Mouse (Mus musculus): Measurements from ENCODE around the gene Atp6v1g1. TPM values are rescaled to one million over a fixed set of nuclear protein-coding genes. Genes with fewer than 3 reads are reported as not detected.
A peak's percentile ranks its signal among the peaks of the same experiment; 100 is the strongest.

The Atp6v1g1 gene
- polyA plus RNA-seq (2012; rRNA removed) = 37.2 and 39.9 TPM in 2 replicates

DNA sequence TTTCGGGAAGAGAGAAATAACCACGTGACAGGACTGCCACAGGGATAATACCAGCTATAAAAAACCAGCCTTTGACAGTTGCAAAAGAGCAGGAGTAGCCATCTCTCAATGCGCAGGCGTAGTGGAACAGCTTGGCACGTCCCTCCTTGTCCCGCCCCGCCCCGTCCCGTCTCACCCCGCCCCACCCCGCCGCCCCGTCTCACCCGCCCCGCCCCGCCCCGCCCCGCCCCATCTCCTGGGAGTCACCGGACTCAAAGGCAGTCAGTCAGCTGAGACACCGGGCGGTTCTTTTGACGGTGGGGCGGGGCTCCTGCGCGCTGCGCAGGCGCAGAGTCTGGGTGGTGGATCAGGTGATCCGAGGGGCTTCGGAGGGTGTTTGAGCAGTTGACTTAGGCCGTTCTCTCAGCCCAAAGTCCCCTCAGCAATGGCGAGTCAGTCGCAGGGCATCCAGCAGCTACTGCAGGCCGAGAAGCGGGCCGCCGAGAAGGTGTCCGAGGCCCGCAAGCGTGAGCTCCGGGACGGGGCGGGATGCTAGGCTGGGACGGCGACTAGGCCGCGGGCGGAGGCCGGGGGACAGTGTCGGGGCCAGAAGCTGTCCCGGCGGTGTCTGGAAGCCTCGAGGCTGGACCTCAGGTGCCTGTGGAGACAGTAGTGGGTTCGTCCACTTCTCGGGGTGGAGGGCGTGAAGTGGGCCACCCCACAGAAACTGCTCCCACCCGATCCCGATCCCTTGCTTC lies at the start of gene Atp6v1g1:
Gene Atp6v1g1, plus strand, starts transcription at position 279 of the 737 bp plus-strand sequence.
- WGBS = 2% methylated on average over 56 of the region's 57 CpGs
- peak; percentile 83 for DNase-seq (ENCODE audit: low read depth, low spot score)

DNA sequence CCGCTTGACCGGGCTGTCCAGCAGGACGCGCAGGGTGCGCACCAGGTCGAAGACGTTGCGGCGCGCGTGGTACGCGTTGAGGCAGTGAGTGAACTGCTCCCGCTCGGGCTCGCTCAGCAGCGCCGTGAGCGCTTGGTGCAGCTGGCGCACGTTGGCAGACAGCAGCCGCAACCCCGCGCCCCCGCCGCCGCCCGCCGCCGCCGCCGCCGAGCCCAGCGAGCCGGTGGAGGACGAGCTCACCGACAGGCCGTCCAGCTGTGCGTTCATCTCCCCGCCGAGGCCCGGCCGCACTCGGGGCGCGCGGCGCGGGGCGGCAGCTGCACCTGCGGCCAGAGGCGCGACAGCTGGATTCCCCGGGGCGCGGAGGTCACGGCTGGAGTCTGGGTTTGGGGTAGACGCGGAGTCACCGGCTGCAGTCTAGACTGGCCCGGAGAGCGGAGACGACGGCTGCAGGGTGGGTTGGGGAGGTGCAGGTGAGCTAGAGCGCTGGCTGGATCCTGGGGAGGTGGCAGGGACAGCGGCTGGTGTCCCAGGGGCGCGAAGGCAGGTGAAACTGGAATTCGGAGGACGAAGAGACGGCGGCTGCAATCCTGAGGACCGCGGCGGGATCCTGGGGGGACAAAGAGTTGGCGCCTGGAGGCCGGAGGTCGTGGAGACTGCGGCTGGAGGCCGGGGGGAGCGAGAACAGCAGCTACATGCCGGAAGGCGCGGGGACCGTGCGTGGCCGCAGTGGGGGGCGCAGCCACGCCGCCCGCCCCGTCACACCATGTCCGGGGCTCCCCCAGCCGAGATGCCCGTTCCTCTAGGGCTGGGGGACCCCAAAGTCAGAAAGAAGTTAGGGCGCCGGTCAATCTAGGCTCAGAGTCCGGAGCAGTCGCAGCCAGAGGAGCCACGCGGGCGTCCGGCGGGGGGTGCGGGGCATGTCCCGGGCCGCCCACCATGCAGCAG lies 49.3 kb upstream of the Atp6v1g1 start:
- WGBS = under 1% methylated on average over 103 of the region's 107 CpGs
- no peak for DNase-seq (ENCODE audit: low read depth, low spot score)

GRCm38 (mm10) chr4:63495915-63496278 lies 48.7 kb upstream of the Atp6v1g1 start, which contains the start of gene Whrn:
TSS of gene Whrn (minus strand) at chr4:63495991.
- under 1% methylated on average over 34 of the region's 34 CpGs for WGBS
- DNase-seq (ENCODE audit: low read depth, low spot score) = no peak

- no peak for DNase-seq (ENCODE audit: low read depth, low spot score)
- 9% methylated on average over 6 of the region's 6 CpGs for WGBS
Measured at GRCm38 (mm10) chr4:63496312-63496711, 48.3 kb upstream of the Atp6v1g1 start.

- 48% methylated on average over 3 of the region's 3 CpGs for WGBS
Measured at GRCm38 (mm10) chr4:63498346-63498745, 46.2 kb upstream of the Atp6v1g1 start.

DNA sequence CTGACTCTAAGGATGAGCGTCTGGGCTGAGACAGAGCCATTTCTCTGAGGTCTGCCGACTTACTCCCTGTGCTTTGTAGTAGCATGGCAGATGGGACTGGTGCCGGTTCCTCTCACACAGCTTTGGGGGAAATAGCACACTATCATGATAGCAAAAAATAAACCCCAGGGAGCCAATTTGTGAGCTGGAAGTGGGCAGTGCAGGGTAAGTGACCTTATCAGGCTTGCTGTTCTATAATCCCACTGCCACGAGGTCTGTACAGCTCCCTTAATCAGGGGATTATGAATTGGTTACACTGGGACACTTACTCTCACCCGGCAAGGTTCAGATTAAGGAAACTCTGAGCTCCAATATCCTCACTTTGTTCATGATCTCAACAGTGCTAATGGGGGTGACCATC lies 43.5 kb upstream of the Atp6v1g1 start:
- DNase-seq (ENCODE audit: low read depth, low spot score) = no peak
- 71% methylated on average over 5 of the region's 5 CpGs for WGBS

More at GRCm38 (mm10) chr4:63498346-63498745, 46.2 kb upstream of the Atp6v1g1 start:
- no peak for DNase-seq (ENCODE audit: low read depth, low spot score)

DNA sequence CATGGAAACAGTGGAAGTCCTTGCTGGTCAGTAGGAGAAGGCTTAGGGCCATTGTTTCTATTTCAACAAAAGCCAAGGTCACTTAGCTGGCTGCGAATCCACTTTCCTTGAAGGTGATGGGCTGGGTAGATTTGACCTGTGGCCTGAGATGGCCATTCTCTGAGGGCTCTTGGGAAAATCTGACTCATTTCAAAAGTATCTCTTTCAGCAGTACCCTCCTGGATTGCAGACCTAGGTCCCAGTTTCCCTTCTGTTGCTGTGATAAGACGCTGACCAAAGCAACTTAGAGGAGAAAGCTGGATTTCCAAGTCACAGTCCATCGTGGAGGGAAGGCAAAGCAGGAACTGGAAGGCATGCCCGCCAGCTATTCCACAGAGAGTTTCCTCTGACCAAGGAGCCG lies 40.6 kb upstream of the Atp6v1g1 start:
- no peak for DNase-seq (ENCODE audit: low read depth, low spot score)
- 67% methylated on average over 5 of the region's 5 CpGs for WGBS

DNA sequence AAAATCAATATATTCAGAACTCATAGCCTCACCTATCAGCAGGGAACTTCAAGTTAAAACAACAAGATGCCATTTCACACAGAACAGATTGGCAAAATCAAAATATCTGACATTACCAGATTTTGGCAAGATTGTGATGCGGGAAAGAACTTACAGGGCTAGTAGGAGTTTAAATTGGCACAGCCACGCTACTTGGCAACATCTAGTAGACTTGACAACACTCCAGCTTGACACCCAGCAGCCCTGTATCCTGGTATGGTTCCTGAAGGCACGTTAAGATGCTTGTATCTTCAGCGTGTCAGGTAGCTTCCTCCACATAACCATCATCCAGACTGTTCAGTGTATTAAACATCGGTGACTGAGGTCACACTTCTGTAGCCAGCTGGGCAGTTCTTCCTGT lies 37.1 kb upstream of the Atp6v1g1 start:
- DNase-seq (ENCODE audit: low read depth, low spot score) = no peak
- WGBS = 73% methylated on average over 5 of the region's 5 CpGs

DNA sequence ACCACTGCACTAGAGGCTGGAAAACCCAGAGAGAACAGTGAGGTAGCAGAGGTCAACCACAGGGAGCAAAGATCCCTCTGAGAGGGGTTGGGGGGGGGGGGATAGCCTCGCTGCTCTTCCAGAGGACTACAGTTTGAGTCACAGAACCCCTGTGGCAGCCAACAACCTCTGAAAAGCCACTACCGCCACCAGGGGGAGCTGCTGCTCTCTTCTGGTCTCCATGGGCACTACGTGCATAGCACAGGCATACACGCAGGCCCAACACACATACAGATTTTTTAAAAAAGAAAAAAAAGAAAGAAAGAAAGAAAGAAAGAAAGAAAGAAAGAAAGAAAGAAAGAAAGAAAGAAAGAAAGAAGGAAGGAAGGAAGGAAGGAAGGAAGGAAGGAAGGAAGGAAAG lies 36.3 kb upstream of the Atp6v1g1 start:
- WGBS = 17% methylated on average over 4 of the region's 4 CpGs
- DNase-seq (ENCODE audit: low read depth, low spot score) = peak; percentile 61

DNA sequence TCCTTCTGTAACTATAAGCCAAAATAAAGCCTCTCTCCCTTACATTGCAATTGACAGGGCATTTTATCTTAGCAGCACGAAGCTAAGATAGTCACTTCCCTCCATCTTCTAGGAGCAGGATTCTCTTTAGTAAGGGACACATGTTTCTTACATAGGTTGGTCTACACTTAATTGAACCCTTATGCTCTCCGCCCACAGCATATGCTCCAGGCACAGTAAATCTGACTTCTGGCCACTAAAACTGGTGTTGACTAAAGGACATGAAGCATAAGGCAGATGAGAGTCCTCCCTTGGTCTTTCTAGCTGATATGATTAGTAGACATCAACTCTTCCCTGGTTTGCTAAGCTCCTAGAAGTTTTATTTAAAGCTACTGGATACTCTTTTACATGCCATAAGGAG lies 31.7 kb upstream of the Atp6v1g1 start:
- no peak for DNase-seq (ENCODE audit: low read depth, low spot score)
- WGBS = 89% methylated on average over 2 of the region's 2 CpGs

- 39% methylated on average over 4 of the region's 4 CpGs for WGBS
- no peak for DNase-seq (ENCODE audit: low read depth, low spot score)
Measured at GRCm38 (mm10) chr4:63514454-63514984, 30.1 kb upstream of the Atp6v1g1 start.

DNA sequence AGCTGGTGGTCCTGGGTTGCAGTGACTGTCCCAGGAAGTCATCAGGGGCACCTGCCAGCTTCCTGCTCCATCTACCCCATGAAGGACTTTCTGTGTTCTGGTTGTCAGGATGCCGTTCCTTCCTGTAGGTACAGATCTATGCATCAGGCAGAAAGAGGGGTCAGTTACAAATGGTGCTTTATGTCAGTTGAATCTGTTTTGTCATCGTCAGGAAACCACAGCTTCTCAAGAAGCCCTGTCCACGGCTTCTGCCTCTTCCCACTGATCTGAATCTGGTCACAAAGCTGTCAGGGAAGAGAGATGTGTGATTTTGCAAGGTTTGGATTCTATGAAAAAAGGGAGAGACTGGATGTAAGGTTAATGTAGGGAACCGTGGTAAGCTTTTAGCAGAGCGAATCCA lies 29.6 kb upstream of the Atp6v1g1 start:
- WGBS = 83% methylated on average over 5 of the region's 5 CpGs
- no peak for DNase-seq (ENCODE audit: low read depth, low spot score)

DNA sequence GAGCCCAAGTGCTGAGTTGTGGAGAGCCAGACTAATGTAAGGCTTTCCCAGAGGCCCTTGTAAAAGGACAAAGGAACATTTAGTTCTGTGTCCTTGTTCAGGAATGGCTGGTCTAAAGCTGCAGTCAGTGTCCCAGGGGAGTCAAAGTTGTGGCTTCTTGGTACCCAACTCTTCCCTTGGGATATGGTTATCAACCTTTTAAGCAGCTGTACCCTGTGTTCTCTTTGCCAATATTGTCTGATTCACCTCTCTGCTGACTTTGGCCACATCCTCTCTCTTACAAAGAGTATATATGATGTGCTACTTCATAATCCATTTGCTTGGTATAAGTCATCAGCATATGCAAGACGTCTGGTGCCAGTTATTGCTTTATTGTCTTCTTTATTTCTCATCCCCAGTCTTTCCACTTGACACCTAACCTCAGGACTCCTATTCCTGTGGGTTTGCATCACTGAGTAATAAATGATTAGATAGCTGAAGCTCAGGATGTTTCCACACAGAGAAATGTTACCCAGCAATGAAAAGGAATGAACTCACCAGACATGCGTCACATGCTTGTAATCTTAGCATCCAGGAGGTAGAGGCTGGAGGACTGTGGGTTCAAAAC lies 22.7 kb upstream of the Atp6v1g1 start:
- no peak for DNase-seq (ENCODE audit: low read depth, low spot score)
- WGBS = 68% methylated on average over 2 of the region's 2 CpGs

- 77% methylated on average over 8 of the region's 8 CpGs for WGBS
- DNase-seq (ENCODE audit: low read depth, low spot score) = no peak
Measured at GRCm38 (mm10) chr4:63525514-63525913, 19.1 kb upstream of the Atp6v1g1 start.

DNA sequence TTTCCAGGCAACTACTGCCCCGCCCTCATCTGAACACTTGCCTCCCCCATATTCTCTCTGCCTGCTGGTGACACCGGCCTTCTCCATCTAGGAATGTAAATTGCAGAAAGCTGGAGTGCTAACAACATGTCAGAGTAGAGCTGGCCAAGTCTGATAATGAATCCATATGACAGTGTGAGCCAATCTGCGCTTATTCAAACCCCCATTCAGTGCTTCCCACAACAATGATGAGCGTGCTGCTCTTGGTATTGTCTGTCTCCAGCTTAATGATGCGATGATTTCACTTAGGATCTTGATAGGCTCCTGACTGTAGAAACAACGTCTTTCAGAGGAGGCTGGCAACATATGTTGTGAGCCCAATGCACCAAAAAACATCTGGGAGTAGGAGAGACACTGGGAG lies 15.6 kb upstream of the Atp6v1g1 start:
- DNase-seq (ENCODE audit: low read depth, low spot score) = no peak
- WGBS = 76% methylated on average over 6 of the region's 6 CpGs

DNA sequence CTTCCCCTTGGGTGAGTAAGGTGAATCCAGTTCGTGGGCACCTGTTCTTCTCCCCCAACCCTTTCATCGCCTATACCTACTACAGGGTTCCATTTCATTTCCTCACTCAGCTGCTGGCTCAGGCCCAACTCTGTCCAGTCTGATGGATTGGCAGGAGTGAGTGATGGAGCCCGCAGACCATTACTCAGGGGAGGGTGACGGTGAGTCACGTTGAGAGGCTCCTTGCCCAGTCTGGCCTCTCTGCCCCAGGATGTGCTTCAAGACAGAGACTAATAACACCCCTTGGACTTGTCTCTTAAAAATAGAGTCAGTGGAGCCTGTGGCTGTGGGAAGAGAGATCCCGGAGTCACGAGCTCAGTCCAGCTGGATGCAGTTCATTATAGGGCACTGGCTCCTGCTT lies 14.2 kb upstream of the Atp6v1g1 start:
- WGBS = 84% methylated on average over 7 of the region's 7 CpGs
- DNase-seq (ENCODE audit: low read depth, low spot score) = no peak

GRCm38 (mm10) chr4:63537602-63538001 lies 7.0 kb upstream of the Atp6v1g1 start:
- no peak for DNase-seq (ENCODE audit: low read depth, low spot score)
- 63% methylated on average over 4 of the region's 4 CpGs for WGBS

DNA sequence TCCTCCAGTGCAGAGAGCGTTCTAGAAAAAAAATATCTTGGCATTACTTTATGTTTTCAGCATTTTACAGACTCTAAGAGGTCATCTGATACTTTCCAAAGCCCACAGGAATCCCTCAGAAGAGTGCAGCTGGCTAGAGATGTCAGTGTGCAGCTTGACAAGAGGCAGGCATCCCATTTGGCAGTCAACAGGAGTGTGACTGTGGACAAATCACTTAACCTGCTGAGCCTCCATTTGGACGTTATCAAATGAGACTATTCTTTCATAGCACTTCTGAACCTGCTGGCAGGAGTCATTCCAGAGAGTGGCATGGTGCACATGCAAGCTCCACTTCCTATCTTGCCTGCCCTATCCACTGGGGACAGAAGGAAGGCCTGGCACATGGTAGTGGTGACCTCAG lies 2.4 kb upstream of the Atp6v1g1 start:
- DNase-seq (ENCODE audit: low read depth, low spot score) = no peak
- 62% methylated on average over 2 of the region's 2 CpGs for WGBS

DNA sequence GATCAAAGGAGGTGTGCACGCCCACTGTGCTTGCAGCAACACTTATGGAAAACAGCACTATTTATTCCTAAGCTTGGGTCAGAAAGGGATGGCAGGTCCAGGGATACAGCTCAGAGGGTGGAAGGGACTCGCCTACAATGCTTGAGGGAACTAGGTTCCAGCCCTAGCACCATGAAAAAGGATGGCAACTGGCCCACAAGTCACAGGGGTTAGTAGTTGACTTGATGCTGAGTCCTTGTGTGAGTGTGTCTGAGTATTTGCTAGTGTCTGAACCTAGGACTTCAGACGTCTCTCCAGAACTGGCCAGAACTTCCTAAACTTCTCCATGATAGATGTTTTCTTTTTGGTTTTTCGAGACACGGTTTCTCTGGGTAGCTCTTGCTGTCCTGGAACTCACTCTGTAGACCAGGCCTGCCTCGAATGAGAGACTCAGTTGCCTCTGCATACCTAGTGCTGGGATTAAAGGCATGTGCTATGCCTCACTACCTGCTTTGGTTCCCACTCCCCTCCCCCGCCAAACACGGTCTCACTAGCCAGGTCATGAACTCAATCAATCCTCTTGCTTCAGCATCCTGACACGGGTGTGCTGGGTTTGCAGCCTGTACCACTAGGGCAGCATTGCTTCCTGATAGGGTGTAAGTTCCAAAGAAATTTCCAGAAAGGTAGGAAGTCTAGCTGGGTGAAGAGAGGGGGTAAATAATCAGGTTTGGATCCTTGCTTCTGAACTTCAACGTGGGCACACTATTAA lies 652 bp upstream of the Atp6v1g1 start:
- no peak for DNase-seq (ENCODE audit: low read depth, low spot score)
- WGBS = 52% methylated on average over 10 of the region's 10 CpGs

Data from large intestine, adult 2 months (tissue).